Mouse (Mus musculus) bone marrow, adult 2 months (tissue): ENCODE data around the gene Zfp58.

Experiments used
- CTCF ChIP-seq: fragments of 200-500 bp; IDR thresholded peaks from 2 replicates; pipeline ENCODE4 v1.5.1; 2011; ENCODE audit warnings: low read length, control low read depth; ENCODE audit not compliant: control insufficient read depth, insufficient read depth
- POLR2A ChIP-seq: fragments of 200-500 bp; IDR thresholded peaks from 2 replicates; pipeline ENCODE4 v1.6.1; 2011; ENCODE audit warnings: low read depth, mild to moderate bottlenecking, control low read depth, low read length, borderline replicate concordance; ENCODE audit not compliant: control insufficient read depth

DNA sequence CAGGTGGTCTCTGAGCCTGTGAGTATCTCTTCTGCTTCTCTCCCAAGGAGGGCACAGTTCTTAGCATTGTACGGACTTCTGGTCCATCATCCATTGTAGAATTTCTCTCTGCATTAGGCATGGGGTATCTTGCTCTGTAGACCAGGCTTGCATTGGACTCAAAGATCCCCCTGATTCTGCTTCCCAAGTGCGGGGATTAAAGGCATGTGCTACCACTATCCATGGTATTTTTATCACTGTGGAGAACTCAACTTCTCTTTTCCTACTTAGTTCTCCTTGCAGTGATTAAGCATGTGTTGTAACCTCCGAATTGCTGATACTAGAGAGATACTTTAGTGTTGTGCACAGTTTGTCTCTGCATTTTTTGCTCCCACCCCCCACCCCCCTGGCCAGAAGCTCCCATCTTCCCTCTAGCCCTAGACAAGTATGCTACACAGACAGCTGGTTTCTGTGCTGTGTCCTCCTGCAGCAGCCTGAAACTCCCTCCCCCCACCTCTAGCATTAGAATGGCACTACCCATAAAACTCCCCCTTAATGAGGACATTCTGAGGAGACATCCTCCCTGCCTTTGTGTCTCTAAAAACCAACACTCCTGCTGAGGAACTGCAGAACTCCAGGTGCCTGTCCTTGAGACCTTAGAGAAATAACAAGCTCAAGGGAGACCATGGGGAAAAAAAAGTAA is 26.8 kb upstream of the Zfp58 start:
- TF ChIP-seq CTCF (no peak), POLR2A (no peak)
